Mouse (Mus musculus): ENCODE results near the gene Fgfr2.

The Fgfr2 gene

DNA sequence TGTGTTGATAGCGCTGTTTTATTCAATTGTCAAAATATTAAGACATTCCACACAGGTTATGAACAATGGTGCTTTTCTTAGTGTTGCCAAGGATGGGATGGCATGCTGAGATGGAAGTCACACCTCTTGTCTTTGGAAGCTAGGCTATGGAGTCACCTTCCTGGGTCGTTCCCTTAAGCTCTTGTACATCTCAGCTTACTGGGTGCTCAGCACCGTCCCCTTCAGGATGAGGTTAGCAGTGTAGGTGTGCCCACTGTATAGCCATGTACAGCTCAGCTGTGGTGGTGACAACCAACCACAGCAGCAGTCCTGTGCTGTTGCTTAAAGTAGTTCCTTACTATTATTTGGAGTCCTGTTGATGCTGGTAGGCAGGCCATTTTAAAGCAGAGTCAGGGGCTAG lies 2140.3 kb downstream of the Fgfr2 start:
- Histone ChIP-seq H3K36me3 (ENCODE audit: insufficient read depth, low read length) (peaks cover 12% of the 10 kb centered on the region; the same call in 1 of the 2 replicates), H3K27me3 (ENCODE audit: insufficient read depth, low read length) (peaks cover 5% of the 10 kb centered on the region; the same call in 1 of the 2 replicates), H3K9me3 (ENCODE audit: low read length) (no peaks in the 10 kb centered on the region), H3K4me3 (replicated peaks; ENCODE audit: low read length) (no peak overlapping the region), H3K4me1 (replicated peaks; ENCODE audit: low read depth, low read length) (peaks cover 36% of the 10 kb centered on the region)
- peak; percentile 49 for TF ChIP-seq CTCF (conservative IDR thresholded peaks at IDR 0.05; ENCODE audit: low read length)
- TF ChIP-seq NANOG (IDR thresholded peaks at IDR 0.05; ENCODE audit: borderline replicate concordance, low read length): no peak

- no peak for TF ChIP-seq CTCF (conservative IDR thresholded peaks at IDR 0.05; ENCODE audit: low read length)
- no peak for TF ChIP-seq NANOG (IDR thresholded peaks at IDR 0.05; ENCODE audit: borderline replicate concordance, low read length)
- TF ChIP-seq POU5F1 (IDR thresholded peaks at IDR 0.05; ENCODE audit: borderline replicate concordance, low read length): no peak
- Histone ChIP-seq H3K9me3 (ENCODE audit: low read length) (no peaks in the 10 kb centered on the region), H3K36me3 (ENCODE audit: insufficient read depth, low read length) (peaks cover 12% of the 10 kb centered on the region; the same call in 1 of the 2 replicates), H3K4me1 (replicated peaks; ENCODE audit: low read depth, low read length) (peaks cover 36% of the 10 kb centered on the region), H3K27me3 (ENCODE audit: insufficient read depth, low read length) (peaks cover 5% of the 10 kb centered on the region; the same call in 1 of the 2 replicates), H3K4me3 (replicated peaks; ENCODE audit: low read length) (no peak overlapping the region)
Observed at GRCm38 (mm10) chr7:130982371-130982770, 2140.8 kb downstream of the Fgfr2 start.

- peaks cover 3% of the 10 kb centered on the region; the same call in 1 of the 2 replicates for H3K36me3 ChIP-seq (ENCODE audit: insufficient read depth, low read length)
- no peak overlapping the region for H3K4me3 ChIP-seq (replicated peaks; ENCODE audit: low read length)
- H3K9me3 ChIP-seq (ENCODE audit: low read length): no peaks in the 10 kb centered on the region
- H3K4me1 ChIP-seq (replicated peaks; ENCODE audit: low read depth, low read length): peaks cover 43% of the 10 kb centered on the region
- TF ChIP-seq POU5F1 (IDR thresholded peaks at IDR 0.05; ENCODE audit: borderline replicate concordance, low read length) (no peak), NANOG (IDR thresholded peaks at IDR 0.05; ENCODE audit: borderline replicate concordance, low read length) (no peak), CTCF (conservative IDR thresholded peaks at IDR 0.05; ENCODE audit: low read length) (no peak)
- H3K27me3 ChIP-seq (ENCODE audit: insufficient read depth, low read length): peaks cover 2% of the 10 kb centered on the region; the same call in 1 of the 2 replicates
Observed at GRCm38 (mm10) chr7:130980130-130980529, 2143.0 kb downstream of the Fgfr2 start.

DNA sequence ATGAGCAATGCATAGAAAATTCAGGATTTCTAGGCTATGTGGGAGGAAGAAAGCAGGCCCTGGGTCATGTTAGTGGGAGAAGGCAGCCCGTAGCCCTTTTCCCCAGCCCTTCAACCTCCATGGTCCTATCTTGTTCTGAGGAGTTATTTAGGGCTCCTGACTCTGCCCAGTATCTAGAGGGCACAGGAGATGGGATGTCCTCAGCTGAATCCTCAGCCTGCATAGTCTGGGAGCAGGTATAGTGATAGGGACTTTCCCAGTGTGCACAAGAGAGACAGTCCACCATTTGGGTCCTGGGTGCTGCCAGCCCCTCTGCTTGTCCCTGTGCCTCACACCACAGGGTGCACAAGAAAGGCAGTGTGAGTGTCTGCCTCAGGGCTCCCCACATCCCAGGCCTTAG lies 2144.6 kb downstream of the Fgfr2 start:
- TF ChIP-seq POU5F1 (IDR thresholded peaks at IDR 0.05; ENCODE audit: borderline replicate concordance, low read length) (no peak), CTCF (conservative IDR thresholded peaks at IDR 0.05; ENCODE audit: low read length) (no peak), NANOG (IDR thresholded peaks at IDR 0.05; ENCODE audit: borderline replicate concordance, low read length) (no peak)
- Histone ChIP-seq H3K9me3 (ENCODE audit: low read length) (no peaks in the 10 kb centered on the region), H3K36me3 (ENCODE audit: insufficient read depth, low read length) (no peaks in the 10 kb centered on the region; the same call in 1 of the 2 replicates), H3K4me3 (replicated peaks; ENCODE audit: low read length) (no peak overlapping the region), H3K4me1 (replicated peaks; ENCODE audit: low read depth, low read length) (peaks cover 37% of the 10 kb centered on the region), H3K27me3 (ENCODE audit: insufficient read depth, low read length) (peaks cover 2% of the 10 kb centered on the region; the same call in 1 of the 2 replicates)

DNA sequence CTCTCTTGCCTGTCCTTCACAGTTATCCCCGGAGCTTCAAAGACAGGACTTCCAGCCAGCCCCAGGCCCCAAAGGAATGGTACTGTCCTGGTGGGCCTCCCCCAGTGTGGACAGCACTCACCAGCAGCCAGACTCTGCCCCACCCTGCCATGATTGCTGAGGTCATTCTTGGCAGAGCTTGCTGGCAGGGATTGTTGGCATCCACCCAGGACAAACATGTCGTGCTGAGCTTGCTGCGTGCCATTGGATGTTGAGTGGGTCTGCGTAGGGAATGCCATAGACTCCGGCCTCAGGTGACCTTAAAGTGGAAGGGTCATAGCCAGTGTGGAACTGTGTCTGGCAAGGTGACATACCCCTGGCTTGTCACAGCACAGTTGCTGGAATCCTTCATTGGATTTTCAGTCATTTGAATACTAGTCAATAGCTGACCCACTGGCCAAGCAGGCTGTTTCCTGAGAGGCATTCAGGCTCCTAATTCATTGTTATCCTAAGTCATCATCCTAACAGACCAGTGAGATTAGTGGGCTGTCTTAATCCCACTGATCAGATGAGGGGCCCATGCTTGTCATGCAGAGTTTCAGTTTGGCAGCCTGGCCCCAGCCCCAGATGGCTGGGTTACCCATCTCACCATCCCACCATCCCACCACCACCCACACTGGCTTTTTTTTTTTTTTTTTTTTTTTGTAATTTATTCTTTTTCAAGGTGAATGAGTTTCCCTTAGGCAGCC lies 2145.2 kb downstream of the Fgfr2 start:
- Histone ChIP-seq H3K36me3 (ENCODE audit: insufficient read depth, low read length) (no peaks in the 10 kb centered on the region; the same call in 1 of the 2 replicates), H3K4me3 (replicated peaks; ENCODE audit: low read length) (no peak overlapping the region), H3K27me3 (ENCODE audit: insufficient read depth, low read length) (peaks cover 2% of the 10 kb centered on the region; the same call in 1 of the 2 replicates), H3K9me3 (ENCODE audit: low read length) (no peaks in the 10 kb centered on the region), H3K4me1 (replicated peaks; ENCODE audit: low read depth, low read length) (peaks cover 31% of the 10 kb centered on the region)
- TF ChIP-seq POU5F1 (IDR thresholded peaks at IDR 0.05; ENCODE audit: borderline replicate concordance, low read length) (no peak), NANOG (IDR thresholded peaks at IDR 0.05; ENCODE audit: borderline replicate concordance, low read length) (no peak)

GRCm38 (mm10) chr7:130976305-130976935 lies 2146.7 kb downstream of the Fgfr2 start:
- no peak for TF ChIP-seq CTCF (conservative IDR thresholded peaks at IDR 0.05; ENCODE audit: low read length)
- no peak for TF ChIP-seq POU5F1 (IDR thresholded peaks at IDR 0.05; ENCODE audit: borderline replicate concordance, low read length)
- no peak for TF ChIP-seq NANOG (IDR thresholded peaks at IDR 0.05; ENCODE audit: borderline replicate concordance, low read length)
- no peaks in the 10 kb centered on the region for H3K9me3 ChIP-seq (ENCODE audit: low read length)
- peaks cover 2% of the 10 kb centered on the region; the same call in 1 of the 2 replicates for H3K27me3 ChIP-seq (ENCODE audit: insufficient read depth, low read length)

DNA sequence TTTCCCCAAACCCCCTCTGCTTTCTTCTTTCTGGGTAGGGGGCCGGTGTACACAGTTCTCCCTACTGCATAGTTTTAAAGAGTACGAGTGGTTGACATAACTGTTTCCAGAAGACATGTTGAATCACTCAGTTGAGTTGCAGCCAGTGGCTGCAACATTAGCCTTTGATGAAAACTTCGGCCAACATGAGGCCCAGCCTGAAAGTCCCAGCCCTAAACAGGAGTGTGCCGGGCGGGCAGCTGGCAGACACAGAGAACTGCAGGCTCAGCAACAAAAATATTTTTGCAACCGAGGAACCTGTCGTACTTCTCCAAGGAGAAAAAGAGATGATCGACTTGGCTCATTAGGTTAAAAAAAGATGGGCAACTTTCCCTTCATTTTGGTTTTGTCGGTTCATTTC lies 2150.4 kb downstream of the Fgfr2 start:
- Histone ChIP-seq H3K27me3 (ENCODE audit: insufficient read depth, low read length) (no peaks in the 10 kb centered on the region), H3K4me3 (replicated peaks; ENCODE audit: low read length) (no peak overlapping the region), H3K4me1 (replicated peaks; ENCODE audit: low read depth, low read length) (peaks cover 10% of the 10 kb centered on the region), H3K9me3 (ENCODE audit: low read length) (no peaks in the 10 kb centered on the region), H3K36me3 (ENCODE audit: insufficient read depth, low read length) (no peaks in the 10 kb centered on the region; the same call in 1 of the 2 replicates)
- TF ChIP-seq NANOG (IDR thresholded peaks at IDR 0.05; ENCODE audit: borderline replicate concordance, low read length) (no peak), CTCF (conservative IDR thresholded peaks at IDR 0.05; ENCODE audit: low read length) (no peak), POU5F1 (IDR thresholded peaks at IDR 0.05; ENCODE audit: borderline replicate concordance, low read length) (no peak)

More at GRCm38 (mm10) chr7:130976305-130976935, 2146.7 kb downstream of the Fgfr2 start:
- H3K36me3 ChIP-seq (ENCODE audit: insufficient read depth, low read length): no peaks in the 10 kb centered on the region; the same call in 1 of the 2 replicates
- no peak overlapping the region for H3K4me3 ChIP-seq (replicated peaks; ENCODE audit: low read length)
- H3K4me1 ChIP-seq (replicated peaks; ENCODE audit: low read depth, low read length): peaks cover 16% of the 10 kb centered on the region

- no peak overlapping the region for H3K4me3 ChIP-seq (replicated peaks; ENCODE audit: low read length)
- TF ChIP-seq CTCF (conservative IDR thresholded peaks at IDR 0.05; ENCODE audit: low read length) (no peak), NANOG (IDR thresholded peaks at IDR 0.05; ENCODE audit: borderline replicate concordance, low read length) (no peak), POU5F1 (IDR thresholded peaks at IDR 0.05; ENCODE audit: borderline replicate concordance, low read length) (no peak)
- H3K36me3 ChIP-seq (ENCODE audit: insufficient read depth, low read length): no peaks in the 10 kb centered on the region
- H3K9me3 ChIP-seq (ENCODE audit: low read length): no peaks in the 10 kb centered on the region
- no peaks in the 10 kb centered on the region for H3K27me3 ChIP-seq (ENCODE audit: insufficient read depth, low read length)
- peaks cover 24% of the 10 kb centered on the region for H3K4me1 ChIP-seq (replicated peaks; ENCODE audit: low read depth, low read length)
Observed at GRCm38 (mm10) chr7:130969507-130969906, 2153.6 kb downstream of the Fgfr2 start.

All from E14TG2a.4 (cell line).